Mouse (Mus musculus) ES-Bruce4 (cell line): ENCODE measurements at regions not wholly inside any gene's neighbourhood (a gene's known extent, or its start where the extent isn't known, plus 50 kb on each side); places are given as distances from the start of the nearest gene placed in this dataset.

Experiments
- H3K27ac ChIP-seq: 2 replicates; pipeline ENCODE4 v1.5.1; 2012; ENCODE audit warnings: low read length, inconsistent platforms; ENCODE audit not compliant: insufficient read depth
- H3K27me3 ChIP-seq: 2 replicates; pipeline ENCODE4 v1.6.1; 2012; ENCODE audit warnings: mild to moderate bottlenecking, low read length, inconsistent platforms; ENCODE audit not compliant: control insufficient read depth, poor library complexity, insufficient read depth, severe bottlenecking
- H3K36me3 ChIP-seq: 2 replicates; pipeline ENCODE4 v1.6.1; 2012; ENCODE audit warnings: inconsistent platforms, mild to moderate bottlenecking, low read length, moderate library complexity; ENCODE audit not compliant: control insufficient read depth, poor library complexity, insufficient read depth, severe bottlenecking
- H3K4me1 ChIP-seq: one replicate; pipeline ENCODE4 v1.8.1; 2011; ENCODE audit warnings: low read length; ENCODE audit not compliant: control insufficient read depth, insufficient read depth
- H3K4me3 ChIP-seq: 2 replicates; pipeline ENCODE4 v1.5.1; 2011; ENCODE audit warnings: low read depth, mild to moderate bottlenecking, low read length
- H3K9ac ChIP-seq: 2 replicates; pipeline ENCODE4 v1.6.1; 2012; ENCODE audit warnings: low read depth, mild to moderate bottlenecking, inconsistent platforms; ENCODE audit not compliant: poor library complexity, severe bottlenecking
- H3K9me3 ChIP-seq: replicated peaks from 2 replicates; pipeline ENCODE4 v1.6.1; 2012; ENCODE audit warnings: mild to moderate bottlenecking, low read length, inconsistent platforms; ENCODE audit not compliant: control insufficient read depth, poor library complexity, insufficient read depth, severe bottlenecking
- CTCF ChIP-seq: IDR thresholded peaks from one replicate; pipeline ENCODE4 v1.8.1; 2011; ENCODE audit warnings: low read depth, low read length
- EP300 ChIP-seq: IDR thresholded peaks from 2 replicates; pipeline ENCODE4 v1.6.1; 2011; ENCODE audit warnings: low read depth, low read length; ENCODE audit not compliant: insufficient read depth
- POLR2A ChIP-seq: IDR thresholded peaks from one replicate; pipeline ENCODE4 v1.8.1; 2011; ENCODE audit warnings: low read length; ENCODE audit not compliant: insufficient read depth

GRCm38 (mm10) chr1:23462411-23462810, 64.8 kb upstream of the Ogfrl1 start:
- Histone ChIP-seq H3K9me3 (no peaks in the 10 kb centered on the region), H3K9ac (no peak overlapping the region), H3K4me1 (no peaks in the 10 kb centered on the region), H3K4me3 (no peak overlapping the region), H3K36me3 (no peaks in the 10 kb centered on the region), H3K27me3 (no peaks in the 10 kb centered on the region), H3K27ac (no peak overlapping the region)
- TF ChIP-seq POLR2A = no peak
- no peak for TF ChIP-seq EP300
- no peak for TF ChIP-seq CTCF

- TF ChIP-seq EP300 (no peak), POLR2A (no peak), CTCF (no peak)
- no peaks in the 10 kb centered on the region for H3K36me3 ChIP-seq
Measured at GRCm38 (mm10) chr1:23464081-23464480, 66.5 kb upstream of the Ogfrl1 start.

GRCm38 (mm10) chr1:23466340-23466739, 68.8 kb upstream of the Ogfrl1 start:
- TF ChIP-seq CTCF (no peak), POLR2A (no peak), EP300 (no peak)
- H3K4me3 ChIP-seq = no peak overlapping the region
- H3K27me3 ChIP-seq = no peaks in the 10 kb centered on the region
- H3K9ac ChIP-seq = no peak overlapping the region
- H3K4me1 ChIP-seq = no peaks in the 10 kb centered on the region
- H3K36me3 ChIP-seq = no peaks in the 10 kb centered on the region
- H3K27ac ChIP-seq = no peak overlapping the region
- H3K9me3 ChIP-seq = no peaks in the 10 kb centered on the region

More at GRCm38 (mm10) chr1:23464081-23464480, 66.5 kb upstream of the Ogfrl1 start:
- H3K9ac ChIP-seq = no peak overlapping the region
- no peaks in the 10 kb centered on the region for H3K27me3 ChIP-seq
- H3K9me3 ChIP-seq = no peaks in the 10 kb centered on the region
- H3K4me1 ChIP-seq = no peaks in the 10 kb centered on the region
- no peak overlapping the region for H3K27ac ChIP-seq
- H3K4me3 ChIP-seq = no peak overlapping the region

GRCm38 (mm10) chr1:23467405-23467804, 69.8 kb upstream of the Ogfrl1 start:
- no peak overlapping the region for H3K9ac ChIP-seq
- no peaks in the 10 kb centered on the region for H3K4me1 ChIP-seq
- no peak overlapping the region for H3K4me3 ChIP-seq
- no peaks in the 10 kb centered on the region for H3K9me3 ChIP-seq
- TF ChIP-seq CTCF (no peak), POLR2A (no peak), EP300 (no peak)
- no peaks in the 10 kb centered on the region for H3K36me3 ChIP-seq
- H3K27me3 ChIP-seq = no peaks in the 10 kb centered on the region
- no peak overlapping the region for H3K27ac ChIP-seq

- no peaks in the 10 kb centered on the region for H3K36me3 ChIP-seq
- no peaks in the 10 kb centered on the region for H3K4me1 ChIP-seq
- no peaks in the 10 kb centered on the region for H3K9me3 ChIP-seq
- no peak overlapping the region for H3K4me3 ChIP-seq
- H3K9ac ChIP-seq = no peak overlapping the region
- TF ChIP-seq EP300 (no peak), CTCF (no peak), POLR2A (no peak)
- no peak overlapping the region for H3K27ac ChIP-seq
- no peaks in the 10 kb centered on the region for H3K27me3 ChIP-seq
Measured at GRCm38 (mm10) chr1:23480776-23481320, 83.3 kb upstream of the Ogfrl1 start.

GRCm38 (mm10) chr1:23484566-23484965, 87.0 kb upstream of the Ogfrl1 start:
- no peaks in the 10 kb centered on the region for H3K4me1 ChIP-seq
- H3K27ac ChIP-seq = no peak overlapping the region
- H3K4me3 ChIP-seq = no peak overlapping the region
- H3K27me3 ChIP-seq = no peaks in the 10 kb centered on the region
- H3K9ac ChIP-seq = no peak overlapping the region
- H3K36me3 ChIP-seq = no peaks in the 10 kb centered on the region
- TF ChIP-seq CTCF (no peak), POLR2A (no peak), EP300 (no peak)
- H3K9me3 ChIP-seq = no peaks in the 10 kb centered on the region
